Mouse (Mus musculus) gastrocnemius, adult 18-20 months (tissue): ENCODE measurements around the gene Egfl8. TPM values are rescaled to one million over a fixed set of nuclear protein-coding genes. Genes with fewer than 3 reads are reported as not detected.

Experiments
- DNase-seq: peaks from one replicate; pipeline ENCODE4 v3.0.0; 2021; ENCODE audit warnings: low spot score
- long read RNA-seq, 2 experiments: library from polyadenylated mRNA; stranded (forward); transcript quantifications; one replicate each; pipeline ENCODE4 v2.0.0; 2021
- total RNA-seq, 2 experiments: library from RNA; stranded (reverse); gene quantifications; 2 replicates each; pipeline ENCODE4 v1.2.3; 2021

The Egfl8 gene
- total RNA-seq = 1 to 10 TPM; 1.6 to 3.3 TPM
- long read RNA-seq, experiment 1 = 0 reads
- long read RNA-seq, experiment 2, partial matches to known transcripts = 0 of 3 reads
- long read RNA-seq, experiment 2, other reads (novel, unspliced or antisense) = 2 of 3 reads

GRCm38 (mm10) chr17:34615871-34616270, at the start of gene Egfl8:
TSS of gene Egfl8 (minus strand) at chr17:34615971.
- no peak for DNase-seq

- no peak for DNase-seq
These were observed 48.7 kb upstream of the Egfl8 start for GRCm38 (mm10) chr17:34664472-34664871.

- DNase-seq = no peak
These were observed 47.8 kb upstream of the Egfl8 start for GRCm38 (mm10) chr17:34663558-34663957.

DNA sequence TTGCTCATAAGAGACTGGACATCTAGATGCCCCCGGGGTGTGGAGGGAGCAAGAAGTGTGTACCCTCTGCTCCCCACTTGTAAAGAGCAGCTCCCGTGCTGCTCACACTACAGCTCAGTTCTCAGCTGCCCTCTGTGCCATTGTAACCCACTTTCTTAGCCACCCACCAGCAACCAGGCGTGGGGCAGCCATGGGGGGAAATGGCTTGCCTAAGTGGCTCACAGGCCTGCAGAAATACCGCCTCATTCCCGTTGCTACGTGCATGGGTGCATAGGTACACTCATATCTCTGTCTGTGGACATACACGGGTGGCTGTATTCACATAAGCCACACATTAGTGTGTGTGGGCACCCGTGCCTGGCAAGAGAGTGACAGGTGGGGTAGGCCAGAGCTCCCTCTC, 47.2 kb upstream of the Egfl8 start:
- DNase-seq = no peak

DNA sequence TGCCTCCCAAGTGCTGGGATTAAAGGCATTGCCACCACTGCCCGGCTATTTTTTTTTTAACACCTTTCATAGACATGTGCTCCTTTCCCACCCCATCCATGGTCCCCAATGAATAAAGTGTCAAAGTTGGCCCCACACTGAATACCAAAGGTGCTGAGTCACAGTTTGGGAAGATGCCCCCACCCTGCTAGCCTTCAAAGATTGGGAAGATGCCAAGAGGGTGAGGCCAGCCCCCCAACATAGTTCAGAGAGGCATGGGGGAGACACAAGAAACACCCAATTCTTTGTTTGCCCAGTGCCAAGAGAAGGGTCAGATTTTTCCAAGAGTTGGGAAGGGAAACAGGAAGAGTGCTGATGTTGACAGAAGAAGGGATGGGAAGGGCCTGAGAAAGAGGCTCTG, 46.7 kb upstream of the Egfl8 start:
- DNase-seq = no peak

- DNase-seq = peak; percentile 71
These were observed 45.4 kb upstream of the Egfl8 start for GRCm38 (mm10) chr17:34661121-34661591.

GRCm38 (mm10) chr17:34660259-34660820, 44.6 kb upstream of the Egfl8 start:
- DNase-seq = peak; percentile 62

GRCm38 (mm10) chr17:34659897-34660214, 44.1 kb upstream of the Egfl8 start:
- DNase-seq = no peak

DNA sequence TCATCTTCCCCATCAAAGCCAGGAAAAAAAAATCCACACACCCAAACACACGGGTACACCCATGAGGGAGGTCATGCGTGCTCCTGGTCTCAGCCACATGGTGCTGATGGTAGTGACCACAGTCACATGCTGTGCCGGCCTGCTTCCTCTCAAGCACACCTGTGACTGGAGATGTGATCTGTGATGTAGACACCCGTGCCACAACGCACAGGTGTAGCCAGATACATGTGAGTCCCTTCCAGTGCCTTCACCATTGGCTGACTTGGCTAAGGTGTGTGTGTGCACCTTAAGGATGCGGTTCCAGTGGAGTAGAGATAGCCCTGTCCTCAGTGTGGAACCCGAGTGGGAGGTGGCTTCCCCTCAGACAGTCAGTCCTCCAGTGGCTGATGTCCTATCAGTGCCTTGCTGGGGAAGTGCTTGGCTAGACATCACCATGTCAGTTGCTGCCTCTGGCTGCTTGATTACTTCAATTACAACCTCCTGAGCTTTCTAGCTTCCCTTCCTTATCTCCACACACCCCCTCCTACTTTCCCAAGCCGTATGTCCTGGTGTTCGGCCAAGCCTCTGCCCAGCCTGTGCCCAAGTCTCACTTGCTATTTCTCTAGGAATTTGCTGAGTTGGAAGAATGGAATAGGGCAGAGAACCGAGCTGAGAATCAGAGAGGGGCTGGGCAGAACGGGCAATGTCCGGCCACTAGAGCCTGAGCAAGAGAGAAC, 43.6 kb upstream of the Egfl8 start:
- no peak for DNase-seq

- DNase-seq = no peak
These were observed 42.8 kb upstream of the Egfl8 start for GRCm38 (mm10) chr17:34658591-34658990.

GRCm38 (mm10) chr17:34658145-34658544, 42.4 kb upstream of the Egfl8 start:
- no peak for DNase-seq

DNA sequence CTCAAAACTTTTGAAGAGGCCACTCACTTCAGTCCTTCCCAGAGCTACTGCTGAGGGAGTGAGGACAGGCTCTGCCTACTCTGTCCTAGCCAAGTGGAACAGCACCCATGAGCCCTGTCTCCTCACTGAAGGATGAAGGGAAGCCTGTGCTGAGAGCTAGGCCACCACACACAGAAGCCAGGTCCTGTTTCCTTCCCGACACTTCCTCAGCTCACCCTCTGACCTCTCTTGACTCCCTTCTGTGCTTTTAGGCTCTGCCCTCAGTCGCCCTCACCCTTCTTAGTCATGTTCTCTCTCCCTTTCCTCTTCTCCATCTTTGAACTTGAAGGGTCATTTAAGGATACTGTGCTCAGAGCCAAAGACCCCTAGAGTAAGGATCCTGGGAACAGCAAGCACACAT, 41.5 kb upstream of the Egfl8 start:
- no peak for DNase-seq

DNA sequence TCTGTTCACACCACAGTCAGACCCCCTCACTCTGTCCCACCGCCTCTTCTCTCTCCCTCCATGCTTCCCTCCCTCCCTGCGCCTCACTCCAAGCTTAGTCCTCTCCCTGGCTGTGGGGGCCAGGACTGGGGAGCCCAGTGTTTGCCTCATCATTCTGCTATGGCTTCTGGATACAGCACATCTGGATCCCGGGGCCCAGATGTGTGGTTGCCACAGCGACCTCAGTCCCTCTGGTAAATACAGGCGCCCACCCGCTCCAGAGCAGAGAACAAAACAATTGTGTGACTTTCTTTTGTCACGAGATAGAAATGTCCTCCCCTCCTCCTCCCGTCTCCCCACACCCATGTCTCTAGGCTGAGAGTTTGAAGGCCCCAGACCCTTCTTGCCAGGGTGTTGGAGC, 40.9 kb upstream of the Egfl8 start:
- DNase-seq = peak; percentile 54

GRCm38 (mm10) chr17:34655581-34655991, 39.8 kb upstream of the Egfl8 start:
- DNase-seq = peak; percentile 91

DNA sequence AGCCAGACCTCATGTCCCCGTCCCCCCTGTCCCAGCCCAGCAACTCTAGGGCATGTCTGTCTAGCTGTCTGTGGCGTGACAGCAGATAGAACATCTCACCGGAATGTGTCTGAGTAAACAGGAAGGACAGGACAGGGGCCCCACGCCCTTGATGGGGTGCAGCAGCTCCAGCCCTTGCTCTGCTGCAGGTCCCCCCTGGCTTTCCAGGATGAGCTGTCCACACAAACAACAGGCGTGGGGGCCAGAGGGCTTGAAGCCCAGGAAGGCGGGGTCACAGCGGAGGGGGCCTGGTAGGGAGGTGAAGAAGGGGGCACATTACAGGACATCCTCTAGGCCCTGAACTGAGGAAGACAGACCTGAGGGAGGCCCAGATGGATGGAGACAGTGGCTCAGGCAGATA, 39.4 kb upstream of the Egfl8 start:
- DNase-seq = peak; percentile 80

DNA sequence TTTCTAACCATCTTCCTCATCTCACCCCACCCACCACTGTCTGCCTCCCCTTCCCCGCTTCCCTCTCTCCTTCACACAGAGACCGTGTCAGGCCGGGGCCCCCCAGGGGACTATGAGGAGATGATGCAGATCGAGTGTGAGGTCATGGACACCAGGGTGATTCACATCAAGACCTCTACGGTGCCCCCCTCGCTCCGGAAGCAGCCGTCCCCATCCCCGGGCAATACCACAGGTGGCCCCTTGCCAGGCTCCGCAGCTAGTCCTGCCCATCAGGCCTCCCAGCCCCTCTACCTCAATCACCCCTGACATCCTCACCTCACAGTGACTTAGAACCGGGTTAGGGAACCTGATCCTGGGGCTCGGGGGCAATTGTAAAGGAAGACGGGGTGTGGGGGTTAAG, 38.6 kb upstream of the Egfl8 start:
- no peak for DNase-seq

- DNase-seq = peak; percentile 76
These were observed 38.0 kb upstream of the Egfl8 start for GRCm38 (mm10) chr17:34653746-34654285.

- no peak for DNase-seq
These were observed 37.2 kb upstream of the Egfl8 start for GRCm38 (mm10) chr17:34652985-34653384.

DNA sequence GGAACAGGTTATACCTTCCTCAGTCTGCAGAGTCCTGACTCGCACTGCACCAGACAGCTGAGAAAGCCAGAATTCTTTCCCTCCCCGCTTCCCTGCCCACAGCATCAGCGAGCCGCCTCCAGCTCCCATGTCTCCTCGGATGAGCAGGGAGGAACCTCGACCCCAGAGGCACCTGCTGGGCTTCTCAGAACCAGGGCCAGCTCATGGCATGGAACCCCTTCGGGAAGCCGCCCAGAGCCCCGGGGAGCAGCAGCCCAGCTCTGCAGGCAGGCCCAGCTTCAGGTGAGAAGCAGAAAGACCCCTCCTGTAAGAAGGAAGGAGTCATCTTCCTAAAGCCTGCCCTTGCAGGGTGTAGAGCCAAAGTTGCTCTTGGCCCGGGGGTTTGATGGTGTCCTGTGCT, 36.8 kb upstream of the Egfl8 start:
- DNase-seq = no peak

DNA sequence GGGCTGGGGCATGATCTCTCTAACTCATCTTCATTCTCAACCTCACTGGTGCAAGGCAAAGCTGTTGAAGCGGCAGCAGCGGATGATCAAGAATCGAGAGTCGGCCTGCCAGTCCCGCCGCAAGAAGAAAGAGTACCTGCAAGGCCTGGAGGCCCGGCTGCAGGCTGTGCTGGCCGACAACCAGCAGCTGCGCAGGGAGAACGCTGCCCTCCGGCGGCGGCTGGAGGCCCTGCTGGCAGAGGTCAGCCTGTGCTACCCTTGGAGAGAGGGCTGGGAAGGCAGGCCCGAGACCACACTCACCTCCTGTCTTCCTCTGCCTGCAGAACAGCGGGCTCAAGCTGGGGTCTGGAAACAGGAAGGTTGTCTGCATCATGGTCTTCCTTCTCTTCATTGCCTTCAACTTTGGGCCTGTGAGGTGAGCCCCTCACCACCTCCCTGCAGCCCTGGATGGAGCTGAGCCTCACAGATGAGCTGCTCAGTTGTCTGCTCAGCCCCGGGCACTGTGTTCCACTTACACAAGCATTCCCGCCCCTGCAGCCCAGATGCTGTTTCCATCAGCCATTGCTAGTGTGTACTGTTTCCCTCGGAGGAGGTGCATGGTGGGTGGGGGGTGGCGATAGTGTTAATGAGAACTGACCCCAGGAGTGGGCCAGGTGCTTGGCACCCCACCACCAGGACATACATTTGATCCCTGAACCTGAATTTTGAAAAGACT, 35.9 kb upstream of the Egfl8 start:
- DNase-seq = no peak

GRCm38 (mm10) chr17:34650781-34651180, 35.0 kb upstream of the Egfl8 start:
- no peak for DNase-seq
